Mouse (Mus musculus) adrenal gland, postnatal 14 days (tissue): ENCODE data around the gene 4932414N04Rik. TPM values are rescaled to one million over a fixed set of nuclear protein-coding genes. Genes with fewer than 3 reads are reported as not detected.
"Not testable (repeated sequence)": the region's sequence is repeated elsewhere in the genome, so short reads cannot be mapped to it uniquely, and the experiment has no call there.

ENCODE experiments used
- DNase-seq: peaks from one replicate; pipeline ENCODE4 v3.0.0; 2021; ENCODE audit warnings: mixed read lengths
- long read RNA-seq, 2 experiments: library from polyadenylated mRNA; stranded (forward); transcript quantifications; one replicate each; pipeline ENCODE4 v2.0.0; 2021
- total RNA-seq: library from RNA; stranded (reverse); gene quantifications from 2 replicates; pipeline ENCODE4 v1.2.3, GENCODE M21; 2021

Gene 4932414N04Rik
- not detected in 2 replicates for total RNA-seq
- long read RNA-seq, experiment 1: 0 reads
- long read RNA-seq, experiment 2: 0 reads

DNA sequence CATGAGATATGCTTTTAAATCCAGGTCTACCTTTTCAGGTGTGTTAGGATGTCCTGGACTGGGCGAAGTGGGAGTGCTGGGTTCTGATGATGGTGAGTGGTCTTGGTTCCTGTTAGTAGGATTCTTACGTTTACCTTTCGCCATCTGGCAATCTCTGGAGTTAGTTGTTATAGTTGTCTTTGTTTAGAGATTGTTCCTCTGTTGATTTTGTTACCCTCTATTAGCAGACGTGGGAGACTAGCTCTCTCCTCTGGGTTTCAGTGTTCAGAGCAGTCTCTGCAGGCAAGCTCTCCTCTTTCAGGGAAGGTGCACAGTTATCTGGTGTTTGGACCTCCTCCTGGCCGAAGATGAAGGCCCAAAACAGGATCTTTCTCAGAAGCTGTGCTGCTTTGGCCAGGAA is at the start of gene 4932414N04Rik:
TSS of gene 4932414N04Rik (plus strand) at position 301 of the 400 bp plus-strand sequence.
- not testable (repeated sequence) for DNase-seq

DNA sequence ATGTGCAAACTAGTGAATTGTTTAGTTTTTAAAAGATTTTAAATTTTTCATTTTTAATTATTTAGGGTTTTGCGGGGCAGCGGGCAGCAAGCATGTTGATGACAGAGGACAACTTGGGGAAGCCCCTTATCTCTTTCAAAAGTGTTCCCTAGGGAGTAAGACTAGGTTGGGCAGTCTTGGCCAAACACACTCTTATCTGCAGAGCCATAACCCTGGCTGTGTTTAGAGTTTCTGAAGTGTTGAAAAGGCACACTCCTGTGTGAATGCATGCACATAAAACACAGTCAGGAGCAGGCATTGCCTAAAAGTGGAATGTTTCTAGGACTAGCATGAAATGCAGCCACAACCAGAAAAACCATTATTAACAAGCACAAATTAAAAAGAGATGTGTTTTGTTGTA is 75.9 kb downstream of the 4932414N04Rik start:
- no peak for DNase-seq

DNA sequence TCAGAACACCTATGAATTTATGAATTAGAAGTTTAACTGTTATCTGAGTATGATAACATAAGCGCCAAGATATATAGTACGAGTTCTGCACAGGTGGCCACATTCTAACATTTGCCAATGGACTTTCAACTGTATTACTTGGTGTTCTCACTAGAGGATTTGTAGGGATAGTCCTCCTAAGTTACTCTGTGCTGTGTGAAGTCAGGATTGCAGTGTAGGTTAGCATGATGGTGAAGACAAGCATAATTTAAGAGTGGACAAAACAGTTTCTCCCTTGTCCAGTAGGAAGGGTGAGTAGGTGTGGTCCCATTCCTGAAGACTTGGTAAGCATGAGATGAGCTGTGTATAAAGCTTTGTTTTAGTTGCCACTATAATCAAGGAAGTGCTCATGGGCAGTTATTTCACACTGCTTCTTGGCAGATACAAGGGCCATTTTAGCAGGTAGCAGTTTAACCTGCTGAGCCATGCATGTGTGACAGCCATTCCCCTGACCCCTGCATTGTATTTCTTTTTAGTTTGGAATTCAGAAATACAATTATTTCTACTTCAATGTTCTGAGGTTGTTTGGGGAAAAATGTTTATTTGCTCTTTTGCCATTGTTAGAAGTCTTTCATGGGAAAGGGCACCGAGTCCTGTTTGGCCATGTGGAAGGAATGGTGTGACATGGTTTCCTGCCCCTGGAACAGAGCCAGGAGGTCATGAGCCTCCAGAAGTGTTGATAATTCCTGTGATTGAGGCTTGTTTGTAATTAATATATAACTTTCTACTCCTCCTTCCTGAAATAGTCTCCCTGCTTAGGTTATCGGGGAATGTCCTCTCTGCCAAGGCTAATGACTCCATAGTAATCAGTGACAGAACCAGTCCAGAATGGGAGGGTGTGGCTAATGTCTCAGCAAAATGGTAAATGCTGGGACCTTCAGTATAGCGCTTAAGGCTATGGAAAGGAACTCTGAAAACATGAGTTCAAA is 83.8 kb downstream of the 4932414N04Rik start:
- no peak for DNase-seq

DNA sequence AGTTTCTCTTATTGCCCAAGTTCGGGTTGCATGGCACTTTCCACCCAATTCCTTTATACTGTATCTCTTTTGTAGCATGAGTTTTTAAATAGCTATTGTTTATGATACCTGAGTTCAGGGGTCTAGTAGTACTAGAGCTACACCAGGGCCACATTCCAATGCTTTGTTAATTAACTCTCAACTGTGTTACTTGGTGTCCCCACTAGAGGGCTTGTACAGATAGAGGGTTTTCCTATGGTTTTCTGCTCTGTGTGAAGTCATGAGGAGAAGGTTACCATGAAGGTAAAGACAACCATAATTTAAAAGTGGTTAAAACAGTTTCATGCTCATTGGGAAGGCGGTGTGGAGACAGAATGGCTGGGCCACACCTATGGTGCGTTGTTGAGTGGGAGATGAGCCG is 88.3 kb downstream of the 4932414N04Rik start:
- DNase-seq: peak; percentile 6

DNA sequence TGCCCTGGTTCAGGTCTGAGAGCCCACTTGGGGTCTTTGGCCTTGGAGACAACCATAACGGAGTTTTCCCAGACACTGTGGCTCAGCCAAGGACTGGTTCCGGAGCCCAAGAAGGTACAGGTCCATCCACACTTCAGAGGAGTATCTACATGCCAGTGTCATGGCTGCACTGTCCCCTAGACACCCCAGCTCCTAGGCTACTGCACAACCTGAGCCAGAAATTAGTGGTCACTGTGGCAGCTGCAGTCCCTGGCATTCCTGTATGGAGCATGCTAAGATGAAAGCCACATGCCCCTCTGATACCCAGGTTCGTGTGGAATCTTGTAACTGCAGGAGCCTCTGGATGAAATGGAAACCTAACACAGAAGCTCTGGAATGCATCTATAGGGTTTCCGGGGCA is 99.9 kb downstream of the 4932414N04Rik start:
- DNase-seq: no peak

DNA sequence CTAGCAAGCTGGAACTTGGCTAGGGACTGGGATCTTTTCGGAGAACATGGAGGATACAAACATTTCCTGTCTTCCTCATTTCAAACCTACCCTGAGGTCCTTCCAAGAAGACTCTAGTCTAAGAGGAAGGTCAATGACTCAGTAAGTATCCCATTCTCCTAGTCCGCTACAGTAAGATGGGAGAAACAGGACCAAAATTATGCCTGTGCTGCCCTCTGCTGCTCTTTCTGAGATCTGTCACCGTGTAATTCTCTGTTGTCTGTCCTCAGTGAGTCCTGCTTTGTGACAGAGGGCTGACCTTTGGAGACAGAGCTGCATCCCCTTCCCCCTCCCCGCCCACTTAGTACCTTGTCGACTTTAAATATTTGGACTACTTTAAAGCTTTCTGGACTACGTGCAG is 100.5 kb downstream of the 4932414N04Rik start:
- peak; percentile 51 for DNase-seq

DNA sequence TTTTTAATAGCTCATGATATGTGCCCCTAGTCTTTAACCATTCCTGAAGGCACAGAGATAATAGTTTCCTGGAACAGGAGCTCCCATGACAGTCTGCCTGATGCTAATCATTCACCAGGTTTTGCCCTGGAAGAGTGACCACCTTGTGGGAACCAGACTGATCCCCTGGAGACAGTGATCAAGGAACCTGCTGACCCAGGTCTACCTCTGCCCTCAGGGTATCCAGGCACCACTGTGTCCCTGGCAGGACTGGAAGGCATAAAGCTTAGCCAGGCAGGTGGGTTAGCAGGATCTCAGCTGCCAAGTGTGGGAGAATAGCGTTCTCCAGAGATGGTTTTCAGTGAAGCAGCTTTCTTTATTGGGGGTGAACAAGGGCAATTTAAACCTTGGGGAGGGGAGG is 109.1 kb downstream of the 4932414N04Rik start:
- DNase-seq: no peak

DNA sequence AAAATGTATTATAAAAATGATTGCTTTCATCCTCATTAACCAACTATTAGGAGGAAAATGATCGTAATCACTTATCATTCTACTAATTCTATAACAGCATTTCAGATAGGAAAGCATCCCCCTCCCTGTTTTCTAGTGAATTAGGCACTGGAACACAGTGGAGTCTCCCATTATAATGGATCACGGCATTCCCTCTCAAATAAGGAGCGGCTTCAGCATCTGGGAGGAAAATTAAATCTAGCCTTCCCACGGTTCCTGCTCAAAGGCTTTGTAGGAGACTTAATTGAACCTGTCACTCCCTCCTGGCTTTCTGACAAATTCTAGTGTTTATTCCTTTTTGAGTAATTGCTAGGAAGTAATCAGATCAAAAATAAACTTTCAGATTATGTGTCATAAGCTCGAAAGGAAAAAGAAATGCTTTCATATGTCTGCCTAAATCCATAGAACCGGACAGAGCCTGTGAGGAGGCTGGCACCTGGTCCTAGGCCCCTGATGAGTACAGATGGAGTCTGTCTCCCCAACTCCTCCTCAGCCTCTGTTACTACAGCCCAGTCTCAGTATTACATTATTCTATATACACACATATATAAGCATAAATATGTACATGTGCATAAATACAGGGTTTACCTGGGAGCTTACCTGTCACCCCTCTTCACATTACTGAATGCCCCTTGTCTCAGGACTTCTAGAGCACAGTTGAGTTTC is 111.1 kb downstream of the 4932414N04Rik start:
- no peak for DNase-seq

DNA sequence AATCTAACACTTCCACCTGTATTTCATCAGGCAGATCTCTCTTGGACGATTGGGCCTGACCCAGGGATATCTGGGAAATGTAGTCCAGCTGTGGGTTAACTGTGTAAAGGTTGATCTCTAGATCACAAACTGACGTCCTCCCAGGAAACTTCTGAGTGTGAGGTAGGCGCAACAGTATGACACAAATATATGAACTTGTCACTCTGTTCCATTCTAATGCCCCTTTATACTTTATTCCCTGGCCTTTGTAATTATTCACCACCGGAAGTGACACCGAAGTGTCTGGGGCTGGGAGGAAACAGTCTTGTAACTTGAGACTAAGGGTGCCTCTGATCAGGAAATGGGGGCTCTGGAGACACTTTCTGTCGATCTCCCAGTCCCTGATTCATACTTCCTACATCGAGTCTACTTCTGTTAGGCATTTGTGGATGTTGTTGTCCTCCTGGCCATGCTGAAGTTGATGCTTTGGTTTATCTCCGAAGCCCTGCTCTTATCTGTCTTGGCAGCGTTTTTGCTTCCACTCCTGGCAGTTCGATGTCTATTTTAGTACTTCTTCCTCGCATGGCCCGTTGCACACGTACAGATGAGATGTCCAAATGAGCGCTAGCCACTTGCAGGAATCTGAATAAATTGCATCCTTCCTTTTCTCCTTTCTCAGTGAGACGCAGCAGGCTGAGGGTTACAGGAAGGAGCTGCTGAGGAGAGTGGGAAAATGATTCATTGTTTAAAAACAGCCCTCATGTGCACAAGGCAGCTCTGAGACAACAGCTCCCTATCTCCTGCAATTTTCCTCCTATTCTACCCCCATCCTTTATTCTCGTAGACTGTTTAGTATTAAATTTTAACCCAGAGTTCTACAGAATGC is 126.2 kb downstream of the 4932414N04Rik start:
- no peak for DNase-seq

DNA sequence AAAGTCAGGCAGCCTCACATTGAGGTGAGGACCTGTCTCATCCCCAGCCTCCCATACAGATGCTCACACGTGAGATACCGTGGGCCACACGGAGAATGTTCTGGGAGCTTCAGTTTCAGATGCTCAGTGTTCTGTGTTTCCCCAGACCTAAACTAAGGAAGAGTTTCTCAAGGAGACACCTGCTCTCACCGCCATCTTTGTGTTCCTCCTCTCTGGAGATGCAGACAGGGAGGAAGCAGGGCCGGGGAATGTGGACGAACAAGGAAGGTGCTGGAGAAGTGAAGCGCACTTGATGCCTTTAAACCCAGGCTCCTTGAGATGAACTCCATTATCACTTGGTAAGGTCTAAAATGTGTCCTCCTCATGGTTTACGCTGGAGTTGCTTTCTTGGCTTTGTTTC is 127.4 kb downstream of the 4932414N04Rik start:
- DNase-seq: not testable (repeated sequence)

DNA sequence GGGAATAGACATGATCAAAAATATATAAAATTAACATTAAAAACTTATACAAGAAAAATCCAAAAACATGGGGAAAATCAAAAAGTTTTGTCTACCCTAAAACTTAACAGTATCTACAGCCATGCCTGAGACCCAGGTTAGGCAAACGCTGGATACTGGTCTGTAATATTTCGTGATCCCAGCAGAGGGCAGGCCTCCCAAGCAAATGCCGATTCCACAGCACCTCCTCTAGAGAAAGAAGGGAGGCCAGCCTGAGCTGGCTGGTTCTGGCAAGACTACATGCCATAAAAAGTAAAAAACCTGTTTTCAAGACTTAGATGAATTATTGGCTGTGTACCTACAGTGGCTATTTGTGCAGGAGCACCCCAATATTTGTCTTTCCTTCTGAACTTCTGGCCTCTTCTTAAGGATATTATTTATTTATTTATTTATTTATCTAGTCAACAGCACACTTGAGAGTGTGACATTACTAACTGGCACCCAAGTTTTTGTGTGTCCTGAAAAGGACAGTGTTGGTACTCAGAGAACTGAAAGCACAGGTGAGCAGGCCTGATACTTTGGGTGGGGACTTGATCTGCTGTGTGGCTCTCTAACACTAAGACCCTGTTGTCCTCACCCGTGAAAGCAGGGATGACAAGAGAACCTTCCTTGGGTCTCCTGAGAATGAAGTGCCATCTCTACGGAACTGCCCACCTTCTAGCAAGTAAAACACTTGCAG is 128.6 kb downstream of the 4932414N04Rik start:
- peak; percentile 88 for DNase-seq

DNA sequence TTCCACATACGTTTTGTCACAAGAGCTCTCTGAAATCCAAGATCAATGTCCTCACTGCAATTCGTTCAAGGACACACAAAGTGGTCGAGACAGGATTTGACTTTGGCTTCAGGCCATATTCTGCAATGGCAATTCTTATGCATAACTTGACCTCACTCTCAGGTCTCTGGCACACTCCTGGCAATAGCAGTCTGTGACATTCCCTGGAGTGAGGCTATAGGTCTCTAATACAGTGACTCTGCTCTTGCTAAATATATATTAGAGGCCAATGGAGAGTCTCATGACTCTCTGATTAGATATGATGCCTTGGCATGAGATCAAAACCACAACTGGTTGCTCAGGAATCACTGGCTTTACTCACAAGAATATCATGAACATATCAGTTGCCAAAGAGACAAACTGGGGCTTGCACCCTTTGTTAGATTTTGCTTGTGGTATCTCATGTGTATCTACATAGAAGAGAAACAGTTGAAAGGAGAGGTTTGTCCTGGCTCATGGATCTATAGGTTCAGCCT is 130.9 kb downstream of the 4932414N04Rik start:
- no peak for DNase-seq

DNA sequence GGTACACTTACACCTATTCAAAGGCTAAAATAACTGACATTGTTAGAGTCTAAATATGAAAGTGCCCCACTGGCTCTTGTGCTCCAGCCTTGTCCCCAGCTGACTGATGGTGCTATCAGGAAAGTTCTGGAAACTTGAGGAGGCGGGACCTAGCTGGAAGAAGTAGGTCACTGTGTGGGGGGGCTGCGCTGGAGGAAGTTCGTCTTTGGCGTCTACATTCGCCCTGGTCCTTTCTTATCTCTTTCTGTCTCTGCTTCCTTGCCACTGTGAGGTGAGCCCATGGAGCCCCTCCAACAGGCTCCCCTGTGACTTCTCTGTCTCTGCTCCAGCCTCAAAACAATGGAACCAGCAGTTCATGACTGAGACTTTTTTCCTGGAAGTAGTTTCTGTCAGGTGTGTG is 136.0 kb downstream of the 4932414N04Rik start:
- no peak for DNase-seq

DNA sequence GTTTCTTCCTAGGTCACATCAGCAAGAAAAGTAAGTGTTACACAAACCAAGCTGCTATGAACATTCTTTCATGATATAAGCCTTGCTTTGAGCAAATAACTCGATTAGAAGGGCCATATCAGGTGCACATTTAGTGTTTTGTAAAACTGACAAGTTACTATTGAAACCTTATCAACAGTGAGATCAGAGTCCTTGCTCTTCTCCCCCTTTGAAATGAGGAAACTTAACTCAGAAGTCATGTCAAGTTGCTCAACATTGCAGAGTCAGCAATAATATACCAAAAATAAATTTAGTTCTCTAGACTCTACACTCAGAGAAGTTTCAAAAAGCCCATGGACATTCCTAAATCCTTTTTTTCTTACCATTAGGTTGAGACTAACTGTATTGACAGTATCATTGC is 137.2 kb downstream of the 4932414N04Rik start:
- DNase-seq: no peak

DNA sequence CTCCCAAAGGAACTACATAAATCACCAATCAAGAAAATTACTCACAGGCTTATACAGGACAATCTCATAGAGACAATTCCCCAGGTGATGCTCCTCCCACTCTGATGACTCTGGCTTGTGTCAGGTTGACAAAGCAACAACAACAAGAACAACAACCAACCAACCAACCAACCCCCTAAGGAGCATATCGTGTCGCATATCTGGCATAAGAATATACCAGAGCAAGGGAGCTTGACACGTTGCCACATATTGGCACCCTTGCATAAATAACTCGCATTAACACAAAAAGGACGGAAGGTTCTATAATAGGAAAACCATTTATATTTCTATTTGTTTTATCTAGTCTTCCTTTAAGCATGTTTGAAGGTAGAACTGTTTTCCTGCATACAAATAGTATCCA is 137.9 kb downstream of the 4932414N04Rik start:
- no peak for DNase-seq

DNA sequence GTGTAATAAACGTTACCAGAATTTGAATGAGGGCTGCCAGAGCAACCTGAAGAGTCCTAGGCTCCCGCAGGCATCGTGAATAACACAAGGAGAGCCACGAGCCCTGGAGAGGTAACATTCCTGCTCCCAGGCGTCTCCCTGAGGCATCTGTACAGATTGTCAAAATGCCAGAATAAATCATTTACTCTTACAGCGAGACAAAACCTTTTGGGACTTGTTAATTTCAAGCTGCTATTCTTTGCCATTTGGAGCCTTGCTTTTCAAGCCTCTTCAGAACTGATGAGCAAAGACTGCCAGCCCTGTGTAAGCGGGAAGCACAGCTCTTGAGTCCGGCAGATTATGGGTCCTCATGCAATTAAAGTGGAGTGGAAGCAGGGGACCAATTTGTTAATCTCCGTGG is 138.3 kb downstream of the 4932414N04Rik start:
- DNase-seq: no peak

DNA sequence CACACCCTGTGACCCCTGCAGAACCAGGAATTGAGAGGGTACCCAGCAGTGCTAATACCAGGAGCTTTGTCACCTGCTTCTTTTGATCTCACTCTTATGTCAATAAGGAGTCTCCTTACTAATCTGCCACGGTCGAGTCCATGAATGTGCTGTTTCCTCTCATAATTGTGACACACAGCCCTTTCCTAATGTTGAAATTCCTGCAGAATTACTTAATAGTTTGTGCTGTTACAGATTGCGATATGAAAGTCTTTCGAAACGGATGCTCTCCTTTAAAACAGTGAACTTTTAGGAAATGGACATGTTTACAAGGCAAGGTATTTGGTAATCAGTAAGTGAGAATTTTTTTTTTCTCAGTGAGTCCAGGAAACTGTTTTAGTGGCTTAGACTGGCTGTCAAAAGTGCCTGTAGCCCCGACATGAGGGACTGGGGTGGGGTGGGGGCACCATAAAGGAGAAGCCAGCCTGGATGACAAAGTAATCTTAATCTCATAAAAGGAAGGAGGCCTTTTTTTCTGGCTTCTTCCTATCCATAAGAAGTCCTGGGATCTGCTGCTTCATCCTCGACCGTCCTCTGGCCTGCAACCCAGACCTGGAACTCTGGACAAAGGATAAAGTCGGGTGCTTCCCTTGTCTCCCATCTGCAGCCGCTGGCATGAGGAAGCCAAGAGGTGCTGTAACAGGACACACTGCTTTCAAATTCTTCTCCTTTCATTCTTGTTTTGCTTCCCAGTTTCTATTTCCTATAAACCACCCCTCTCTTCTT is 139.9 kb downstream of the 4932414N04Rik start:
- DNase-seq: no peak

DNA sequence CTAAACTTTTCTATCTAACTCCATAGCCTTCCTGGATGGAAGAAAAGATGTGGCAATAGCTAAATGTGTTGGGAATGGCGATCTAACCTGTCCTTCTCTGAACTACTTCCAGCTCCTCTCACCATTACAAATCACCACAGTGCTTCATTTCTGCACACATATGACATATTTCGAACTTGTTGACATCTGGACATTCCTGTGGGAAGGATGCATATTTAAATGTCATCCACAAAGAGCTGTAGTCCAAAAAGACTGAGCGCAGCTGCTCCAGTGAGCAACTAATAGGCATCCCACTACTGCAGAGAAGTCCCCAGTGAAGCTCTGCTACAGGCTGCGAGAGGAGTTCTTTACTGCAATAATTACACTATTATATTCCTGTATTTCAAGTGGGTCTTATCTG is 140.8 kb downstream of the 4932414N04Rik start:
- no peak for DNase-seq
